Mouse (Mus musculus) heart, embryonic 11.5 days (tissue): ENCODE measurements around the gene Gpr61. TPM values are rescaled to one million over a fixed set of nuclear protein-coding genes. Genes with fewer than 3 reads are reported as not detected.

Source experiments
- ATAC-seq: fragments of 200-750 bp; cut with Nextera tagmentation; replicated peaks from 2 replicates; pipeline ENCODE4 v1.8.0; 2017; ENCODE audit warnings: moderate library complexity; ENCODE audit not compliant: insufficient number of reproducible peaks, low FRiP score, low TSS enrichment
- H3K27ac ChIP-seq: fragments of 300-500 bp; sonication (generic); 2 replicates; pipeline ENCODE4 v1.5.1; 2014; ENCODE audit warnings: mild to moderate bottlenecking, low read depth, low read length
- H3K27me3 ChIP-seq: fragments of 300-500 bp; sonication (generic); 2 replicates; pipeline ENCODE4 v1.6.1; 2014; ENCODE audit warnings: mild to moderate bottlenecking, low read length, mixed read lengths; ENCODE audit not compliant: control insufficient read depth, insufficient read depth
- H3K36me3 ChIP-seq: fragments of 300-500 bp; sonication (generic); 2 replicates; pipeline ENCODE4 v1.6.1; 2014; ENCODE audit warnings: mild to moderate bottlenecking, low read length, moderate library complexity, mixed read lengths; ENCODE audit not compliant: control insufficient read depth, insufficient read depth
- H3K4me1 ChIP-seq: fragments of 300-500 bp; sonication (generic); 2 replicates; pipeline ENCODE4 v1.6.1; 2014; ENCODE audit warnings: low read length; ENCODE audit not compliant: control insufficient read depth, insufficient read depth
- H3K4me2 ChIP-seq: fragments of 300-500 bp; sonication (generic); 2 replicates; pipeline ENCODE4 v1.6.1; 2014; ENCODE audit warnings: mild to moderate bottlenecking, moderate library complexity
- H3K4me3 ChIP-seq: fragments of 300-500 bp; sonication (generic); 2 replicates; pipeline ENCODE4 v1.5.1; 2014; ENCODE audit warnings: low read depth, low read length
- H3K9ac ChIP-seq: fragments of 300-500 bp; sonication (generic); 2 replicates; pipeline ENCODE4 v1.6.1; 2014; ENCODE audit warnings: mild to moderate bottlenecking, low read depth, low read length, moderate library complexity
- H3K9me3 ChIP-seq: fragments of 300-500 bp; sonication (generic); replicated peaks from 2 replicates; pipeline ENCODE4 v1.6.1; 2016; ENCODE audit warnings: low read length; ENCODE audit not compliant: control insufficient read depth
- WGBS: fragments of 180-500 bp; shearing (Covaris S2); extraction: QIAGEN DNeasy Blood & Tissue Kit; methylation state at CpG from one replicate; pipeline ENCODE4 v1.1.7; 2014; ENCODE audit not compliant: insufficient replicate concordance; 5-methylcytosine and 5-hydroxymethylcytosine counted together
- polyA plus RNA-seq: library from polyadenylated mRNA; unstranded; fragments of >200 nt; fragmentation: Nextera tagmentation; extraction: Ambion mirVana; gene quantifications from 2 replicates; pipeline ENCODE4 v1.2.1, GENCODE M21; 2014

The Gpr61 gene
- polyA plus RNA-seq, 1 experiment from 2014 or later, result 0.16 TPM

DNA sequence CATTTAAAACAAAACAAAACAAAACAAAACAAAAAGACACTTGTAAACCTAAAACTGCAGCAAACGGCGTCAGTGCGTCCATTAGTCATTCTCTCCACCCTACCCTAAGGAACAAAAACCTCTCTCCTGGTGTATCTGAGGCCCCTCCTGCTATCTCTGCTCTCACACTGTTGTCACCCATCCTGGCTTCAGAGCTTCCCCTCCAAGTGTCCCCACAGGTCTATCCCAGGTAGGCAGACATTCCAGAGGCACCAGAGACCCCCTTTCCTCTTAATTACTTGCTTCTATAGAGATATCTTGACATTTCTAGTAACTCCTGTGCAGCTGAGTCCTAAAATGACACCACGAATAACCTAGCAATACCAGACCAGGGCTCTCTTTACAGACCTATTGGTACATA lies 25.3 kb downstream of the Gpr61 start:
- Histone ChIP-seq H3K4me3 (no peak overlapping the region), H3K27ac (no peak overlapping the region), H3K27me3 (no peaks in the 10 kb centered on the region), H3K9ac (no peak overlapping the region), H3K4me2 (no peak overlapping the region), H3K36me3 (no peaks in the 10 kb centered on the region), H3K4me1 (peaks cover 44% of the 10 kb centered on the region), H3K9me3 (no peaks in the 10 kb centered on the region)
- ATAC-seq, result no peak
- WGBS, result 75% methylated on average over 4 of the region's 4 CpGs

GRCm38 (mm10) chr3:108128520-108128919 lies 26.2 kb downstream of the Gpr61 start:
- 73% methylated on average over 5 of the region's 5 CpGs for WGBS
- no peaks in the 10 kb centered on the region for H3K27me3 ChIP-seq
- H3K4me1 ChIP-seq, result peaks cover 44% of the 10 kb centered on the region
- no peak overlapping the region for H3K4me3 ChIP-seq
- no peak overlapping the region for H3K4me2 ChIP-seq
- H3K9me3 ChIP-seq, result no peaks in the 10 kb centered on the region
- H3K36me3 ChIP-seq, result no peaks in the 10 kb centered on the region
- ATAC-seq, result no peak
- no peak overlapping the region for H3K27ac ChIP-seq
- H3K9ac ChIP-seq, result no peak overlapping the region

DNA sequence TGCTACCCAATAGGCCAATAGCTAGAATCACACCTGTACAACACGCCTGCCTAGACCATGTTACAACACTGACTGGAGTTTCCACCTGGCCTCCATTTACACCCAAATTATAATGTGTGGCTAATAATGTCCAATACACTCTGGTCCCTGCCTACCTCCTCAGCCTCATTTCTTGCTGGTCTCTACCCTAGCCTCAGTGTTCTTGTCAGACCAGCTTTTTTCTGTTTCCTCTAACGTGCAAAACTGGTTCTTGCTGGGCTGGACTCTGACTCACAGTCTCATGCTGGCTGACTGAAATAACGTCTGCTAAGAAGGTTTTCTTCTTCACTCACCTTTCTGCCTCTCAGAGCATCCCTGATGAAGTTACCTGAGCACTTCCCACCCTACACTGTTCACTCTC lies 28.4 kb downstream of the Gpr61 start:
- H3K36me3 ChIP-seq, result 0 out of 2 replicates have a peak, but pooled peaks cover under 1% of the 10 kb centered on the region
- H3K9ac ChIP-seq, result no peak overlapping the region
- 91% methylated on average over 3 of the region's 3 CpGs for WGBS
- H3K4me1 ChIP-seq, result peaks cover 24% of the 10 kb centered on the region
- H3K4me3 ChIP-seq, result no peak overlapping the region
- no peak overlapping the region for H3K27ac ChIP-seq
- ATAC-seq, result no peak
- H3K9me3 ChIP-seq, result no peaks in the 10 kb centered on the region
- no peak overlapping the region for H3K4me2 ChIP-seq
- H3K27me3 ChIP-seq, result no peaks in the 10 kb centered on the region

DNA sequence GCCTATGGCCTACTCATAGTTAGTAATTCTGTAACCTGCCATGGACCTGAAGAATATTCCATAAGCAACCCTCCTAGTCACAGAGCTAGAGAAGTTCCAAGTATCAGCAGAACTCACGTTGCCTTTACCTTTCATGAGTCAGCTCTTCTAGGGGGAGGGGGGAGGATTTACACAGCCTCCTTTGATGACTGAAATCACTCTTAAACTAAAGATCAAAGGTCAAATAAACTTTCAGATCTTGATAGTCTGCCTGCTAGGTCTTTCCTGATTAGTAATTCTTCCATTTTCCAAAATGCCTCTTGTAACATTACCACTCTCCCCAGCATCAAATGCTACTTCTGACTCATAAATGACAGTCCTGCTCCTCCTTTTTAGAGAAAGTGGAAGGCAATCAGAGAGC lies 30.6 kb downstream of the Gpr61 start:
- WGBS, result 44% methylated on average over 1 of the region's 1 CpGs
- Histone ChIP-seq H3K27me3 (no peaks in the 10 kb centered on the region), H3K36me3 (0 out of 2 replicates have a peak, but pooled peaks cover 3% of the 10 kb centered on the region), H3K27ac (no peak overlapping the region), H3K9me3 (no peaks in the 10 kb centered on the region), H3K4me3 (no peak overlapping the region), H3K4me1 (peaks cover 5% of the 10 kb centered on the region; the same call in 1 of the 2 replicates), H3K9ac (no peak overlapping the region), H3K4me2 (no peak overlapping the region)
- no peak for ATAC-seq

- H3K27me3 ChIP-seq, result no peaks in the 10 kb centered on the region
- WGBS, result 85% methylated on average over 5 of the region's 5 CpGs
- H3K9ac ChIP-seq, result no peak overlapping the region
- H3K4me3 ChIP-seq, result no peak overlapping the region
- peaks cover 7% of the 10 kb centered on the region for H3K36me3 ChIP-seq
- H3K4me1 ChIP-seq, result peaks cover 1% of the 10 kb centered on the region; the same call in 1 of the 2 replicates
- no peak overlapping the region for H3K4me2 ChIP-seq
- ATAC-seq, result no peak
- no peak overlapping the region for H3K27ac ChIP-seq
- H3K9me3 ChIP-seq, result no peaks in the 10 kb centered on the region
Measured at GRCm38 (mm10) chr3:108123242-108123641, 31.4 kb downstream of the Gpr61 start.

- Histone ChIP-seq H3K36me3 (peaks cover 17% of the 10 kb centered on the region), H3K4me2 (no peak overlapping the region), H3K27ac (no peak overlapping the region), H3K4me1 (no peaks in the 10 kb centered on the region), H3K9me3 (no peaks in the 10 kb centered on the region), H3K27me3 (no peaks in the 10 kb centered on the region), H3K4me3 (no peak overlapping the region), H3K9ac (no peak overlapping the region)
- WGBS, result 74% methylated on average over 3 of the region's 3 CpGs
- no peak for ATAC-seq
Measured at GRCm38 (mm10) chr3:108121101-108121500, 33.6 kb downstream of the Gpr61 start.

DNA sequence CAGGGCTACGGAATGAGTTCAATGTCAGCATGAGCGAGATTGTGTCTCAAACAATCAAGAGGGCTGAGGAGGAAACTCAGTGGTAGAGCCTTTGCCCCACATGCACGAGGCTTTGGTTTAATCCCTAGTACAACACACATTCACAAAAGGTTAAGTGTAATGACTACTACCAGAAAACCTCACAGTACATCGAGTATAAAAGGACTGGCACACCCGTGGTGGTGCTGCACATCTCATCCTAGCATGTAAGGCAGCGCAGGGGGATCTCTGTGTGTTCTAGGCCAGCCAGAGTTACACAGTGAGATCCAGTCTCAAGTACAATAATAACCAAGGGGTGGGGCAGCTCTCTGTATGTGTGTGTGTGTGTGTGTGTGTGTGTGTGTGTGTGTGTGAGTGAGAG lies 37.2 kb downstream of the Gpr61 start:
- H3K36me3 ChIP-seq, result peaks cover 21% of the 10 kb centered on the region
- no peak for ATAC-seq
- 90% methylated on average over 6 of the region's 6 CpGs for WGBS
- H3K27ac ChIP-seq, result no peak overlapping the region
- no peaks in the 10 kb centered on the region for H3K4me1 ChIP-seq
- no peak overlapping the region for H3K4me2 ChIP-seq
- H3K4me3 ChIP-seq, result no peak overlapping the region
- H3K27me3 ChIP-seq, result no peaks in the 10 kb centered on the region
- H3K9me3 ChIP-seq, result no peaks in the 10 kb centered on the region
- no peak overlapping the region for H3K9ac ChIP-seq

- 85% methylated on average over 7 of the region's 7 CpGs for WGBS
- H3K36me3 ChIP-seq, result peaks cover 28% of the 10 kb centered on the region
Measured at GRCm38 (mm10) chr3:108113591-108114289, 40.9 kb downstream of the Gpr61 start.

DNA sequence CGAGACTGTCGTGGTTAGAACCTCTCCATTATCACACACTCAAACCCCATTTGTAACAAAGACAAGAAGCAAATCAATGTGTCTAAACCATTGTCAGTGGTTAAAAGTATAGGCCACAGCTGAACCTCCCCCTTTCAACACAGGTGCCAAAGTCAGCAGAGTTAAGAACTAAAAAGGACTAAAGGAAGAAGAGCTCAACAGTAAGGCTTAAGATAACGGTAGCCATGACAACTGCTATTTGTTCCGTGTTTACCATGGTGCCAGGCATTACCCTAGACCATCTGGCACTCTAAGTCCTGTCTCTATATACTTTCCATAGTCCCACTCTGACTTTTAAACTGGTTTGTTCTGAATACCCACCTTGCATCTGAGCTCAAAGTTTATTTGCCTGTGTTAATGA lies 42.0 kb downstream of the Gpr61 start:
- no peak overlapping the region for H3K4me3 ChIP-seq
- no peak for ATAC-seq
- peaks cover 25% of the 10 kb centered on the region for H3K36me3 ChIP-seq
- no peaks in the 10 kb centered on the region for H3K4me1 ChIP-seq
- 76% methylated on average over 4 of the region's 4 CpGs for WGBS
- no peaks in the 10 kb centered on the region for H3K27me3 ChIP-seq
- H3K4me2 ChIP-seq, result no peak overlapping the region
- no peaks in the 10 kb centered on the region for H3K9me3 ChIP-seq
- no peak overlapping the region for H3K9ac ChIP-seq
- no peak overlapping the region for H3K27ac ChIP-seq

More at GRCm38 (mm10) chr3:108113591-108114289, 40.9 kb downstream of the Gpr61 start:
- Histone ChIP-seq H3K4me2 (no peak overlapping the region), H3K4me3 (no peak overlapping the region), H3K27ac (no peak overlapping the region), H3K9ac (no peak overlapping the region), H3K27me3 (no peaks in the 10 kb centered on the region), H3K4me1 (no peaks in the 10 kb centered on the region), H3K9me3 (no peaks in the 10 kb centered on the region)
- no peak for ATAC-seq
